Mouse (Mus musculus): ENCODE measurements around the gene Bche. TPM values are rescaled to one million over a fixed set of nuclear protein-coding genes. Genes with fewer than 3 reads are reported as not detected.

The Bche gene
- polyA plus RNA-seq (2012; rRNA removed; ENCODE audit: low replicate concordance), result 3.6 and 13.0 TPM in 2 replicates

GRCm38 (mm10) chr3:73708410-73708714 is at the start of gene Bche:
Bche (minus strand) TSS chr3:73708415.

